Mouse (Mus musculus) hematopoietic stem cell, adult 5-6 weeks (primary cell): ENCODE data around the gene Rps6kl1. TPM values are rescaled to one million over a fixed set of nuclear protein-coding genes. Genes with fewer than 3 reads are reported as not detected.
"Not testable (repeated sequence)": the region's sequence is repeated elsewhere in the genome, so short reads cannot be mapped to it uniquely, and the experiment has no call there.

ENCODE experiments used
- ATAC-seq, 2 experiments: fragments of 125-278 bp in 1 of 2; replicated peaks in 1 of 2; 2 replicates each; pipeline ENCODE4 v1.8.0; 2016 to 2017; ENCODE audit warnings: inconsistent platforms in 2 of 2, mild to moderate bottlenecking in 2 of 2, moderate number of reproducible peaks in 2 of 2, low read depth in 1 of 2, moderate TSS enrichment in 1 of 2; ENCODE audit not compliant: low FRiP score in 2 of 2, poor library complexity in 2 of 2, severe bottlenecking in 2 of 2, insufficient read depth in 1 of 2, low TSS enrichment in 1 of 2
- total RNA-seq: library from RNA; stranded (forward); fragments of 172-1452, 232-1000 nt; gene quantifications from 2 replicates; pipeline ENCODE4 v1.2.3, GENCODE M21; 2017

The Rps6kl1 gene
- total RNA-seq, 1 experiment from 2014 or later = not detected

DNA sequence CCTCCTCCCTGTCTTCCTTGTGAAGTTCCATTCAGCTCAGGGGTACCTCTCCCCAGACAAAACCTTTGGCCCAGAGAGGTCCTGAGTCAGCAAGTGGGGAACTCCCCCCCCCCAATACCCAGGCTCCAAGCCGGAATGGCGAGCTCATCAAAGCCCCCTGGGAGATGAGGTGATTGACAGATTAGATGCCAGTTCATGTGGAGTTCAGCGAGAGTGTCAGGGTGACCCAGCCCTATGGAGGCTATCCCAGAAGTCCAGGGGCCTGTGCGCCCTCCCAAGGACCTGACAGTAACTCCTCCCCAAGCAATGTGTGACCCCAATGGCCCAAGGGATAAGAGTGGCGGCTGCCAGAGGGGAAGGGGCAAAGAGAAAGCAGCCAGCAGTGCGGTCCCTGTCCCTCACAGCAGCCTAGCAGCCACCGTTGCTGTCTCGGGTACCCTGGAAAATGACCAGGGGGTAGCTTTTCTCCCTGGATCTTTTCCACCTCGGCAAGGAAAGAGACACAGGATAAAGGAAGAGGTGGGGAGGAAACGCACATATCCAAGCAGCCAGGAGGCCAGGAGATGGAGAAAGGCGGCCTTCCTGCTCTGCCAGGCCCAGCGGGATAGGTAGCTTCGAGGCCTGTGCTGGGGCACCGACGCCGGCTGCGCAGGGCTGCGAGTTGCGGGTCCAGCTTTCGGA lies 603 bp downstream of the Rps6kl1 start:
- ATAC-seq = no peak; a peak in 1 of 4 replicates

DNA sequence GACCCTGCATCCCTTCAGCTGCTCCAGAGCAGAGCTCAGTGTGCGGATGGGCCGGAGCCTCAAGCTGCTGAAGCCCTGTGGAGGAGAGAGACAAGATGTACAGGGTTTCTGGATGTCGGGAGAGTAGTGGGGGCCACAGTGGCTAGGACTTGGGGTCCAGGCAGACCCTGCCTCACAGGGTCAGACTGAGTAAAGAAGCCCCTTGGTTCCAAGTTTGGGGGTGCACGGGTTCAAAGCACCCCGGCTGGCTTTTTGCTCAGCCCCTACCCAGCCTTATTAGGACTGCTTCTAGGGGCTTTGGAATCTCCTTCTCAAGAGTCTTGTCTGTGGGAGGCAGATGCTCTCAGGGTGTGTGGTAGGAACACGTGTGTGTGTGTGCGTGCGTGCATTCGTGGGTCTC lies 4.2 kb downstream of the Rps6kl1 start:
- no peak for ATAC-seq

DNA sequence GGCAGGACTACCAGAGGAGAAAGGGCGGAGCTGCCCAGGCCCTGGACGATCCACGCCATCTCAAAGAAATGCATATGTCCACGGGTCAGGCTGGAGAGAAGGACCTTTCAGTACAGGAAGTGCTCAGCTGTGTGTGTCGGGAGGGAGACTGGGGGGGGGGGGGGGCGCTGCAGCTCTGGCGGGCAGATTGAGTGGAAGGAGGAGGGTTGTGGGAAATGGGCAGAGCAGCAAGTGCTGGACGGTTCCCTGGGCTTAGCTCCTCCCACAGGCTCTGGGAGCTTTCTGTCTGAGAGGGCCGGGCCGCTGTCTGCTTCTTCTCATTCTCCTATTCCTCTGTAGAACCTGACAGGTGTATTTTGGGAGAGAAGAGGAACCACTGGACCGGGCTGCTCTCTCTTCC lies 4.7 kb downstream of the Rps6kl1 start:
- ATAC-seq = peak in 1 of 2 experiments; percentile 46; a peak in 2 of 4 replicates

DNA sequence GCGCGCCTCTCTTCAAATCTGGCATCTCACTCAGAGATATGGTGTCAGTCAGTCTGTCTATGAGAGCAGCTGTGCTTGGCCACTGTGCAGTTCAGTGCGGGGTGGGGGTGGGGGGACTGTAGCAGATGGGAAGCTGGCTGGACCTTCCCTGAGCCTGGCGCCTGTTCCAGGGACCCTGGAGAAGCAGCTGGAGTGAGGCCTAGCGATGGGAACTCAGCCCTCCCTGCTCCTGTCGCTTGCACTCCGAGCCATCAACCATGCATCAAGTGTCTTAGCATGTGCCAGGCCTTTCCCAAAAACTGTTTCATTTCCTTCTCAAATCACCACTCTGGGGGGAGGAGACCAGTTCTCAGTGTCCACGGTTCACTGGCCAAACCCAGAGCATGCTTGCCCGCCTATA lies 5.4 kb downstream of the Rps6kl1 start:
- ATAC-seq = no peak

DNA sequence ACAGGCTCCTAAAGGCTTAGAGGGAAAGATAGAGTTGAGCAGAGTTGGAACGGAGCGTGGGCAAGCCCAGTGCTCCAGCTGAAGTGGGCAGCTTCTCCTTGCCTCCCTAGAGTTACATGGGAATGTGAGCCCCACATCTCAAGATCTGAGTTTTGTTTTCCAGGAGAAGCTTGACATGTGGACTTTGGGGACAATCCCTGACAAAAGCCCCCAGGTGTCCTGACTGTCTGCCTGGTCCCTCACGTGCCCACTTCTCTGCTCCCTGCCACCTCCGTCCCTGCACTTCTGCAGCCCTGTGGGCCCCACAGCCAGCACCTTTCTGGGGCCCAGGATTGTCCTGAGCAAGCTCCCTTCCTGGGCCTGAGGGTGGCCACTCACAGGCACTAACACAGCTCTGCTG lies 6.2 kb downstream of the Rps6kl1 start:
- ATAC-seq = no peak

DNA sequence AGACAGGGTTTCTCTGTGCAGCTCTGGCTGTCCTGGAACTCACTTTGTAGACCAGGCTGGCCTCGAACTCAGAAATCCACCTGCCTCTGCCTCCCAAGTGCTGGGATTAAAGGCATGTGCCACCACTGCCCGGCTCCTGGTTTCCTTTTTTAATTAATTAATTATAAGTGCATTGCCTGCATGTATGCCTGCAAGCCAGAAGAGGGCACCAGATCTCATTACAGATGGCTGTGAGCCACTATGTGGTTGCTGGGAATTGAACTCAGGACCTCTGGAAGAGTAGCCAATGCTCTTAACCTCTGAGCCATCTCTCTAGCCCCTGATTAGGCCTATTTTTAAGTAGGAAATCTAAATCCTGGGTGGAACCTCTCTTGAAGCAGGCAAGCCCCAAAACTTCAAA lies 6.8 kb downstream of the Rps6kl1 start:
- ATAC-seq = not testable (repeated sequence)

DNA sequence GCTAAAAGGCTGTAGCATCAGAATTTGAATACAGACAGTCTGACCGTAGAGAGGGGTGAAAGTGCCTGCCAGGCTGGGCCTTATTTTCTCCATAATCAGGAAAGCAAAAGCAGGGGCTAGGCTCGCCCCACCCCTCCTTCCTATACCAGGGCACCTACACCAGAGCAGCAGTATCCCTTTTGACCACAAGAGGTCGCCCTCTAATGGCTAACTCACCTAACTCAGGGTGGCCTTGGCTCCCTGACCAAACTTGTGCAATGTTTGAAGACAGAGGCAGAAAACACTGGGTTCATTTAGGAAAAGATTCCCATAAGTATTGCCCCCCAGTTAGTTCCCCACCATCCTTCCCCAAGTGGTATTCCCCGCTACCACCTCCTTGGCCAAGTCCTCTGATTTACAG lies 8.3 kb downstream of the Rps6kl1 start:
- ATAC-seq = peak; percentile 73 to 80

DNA sequence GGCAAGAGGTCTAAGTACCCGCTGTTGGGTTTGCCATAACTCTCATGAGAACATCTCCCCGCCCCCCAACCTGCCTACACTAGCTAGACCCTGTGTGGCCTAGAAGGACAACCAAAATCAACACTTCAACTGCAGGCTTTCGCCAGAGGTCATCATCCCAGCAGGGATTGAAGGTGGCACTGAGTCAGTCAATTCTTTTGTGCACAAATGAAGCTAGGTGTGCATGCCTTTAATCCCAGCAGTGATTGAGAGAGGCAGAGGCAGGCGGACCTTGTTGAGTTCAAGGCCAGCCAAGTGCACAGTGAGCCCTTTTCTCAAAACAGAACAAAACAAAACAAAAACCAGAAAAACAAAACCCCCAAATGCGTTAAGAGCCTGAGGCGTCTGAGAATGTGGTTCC lies 10.0 kb downstream of the Rps6kl1 start:
- no peak for ATAC-seq

DNA sequence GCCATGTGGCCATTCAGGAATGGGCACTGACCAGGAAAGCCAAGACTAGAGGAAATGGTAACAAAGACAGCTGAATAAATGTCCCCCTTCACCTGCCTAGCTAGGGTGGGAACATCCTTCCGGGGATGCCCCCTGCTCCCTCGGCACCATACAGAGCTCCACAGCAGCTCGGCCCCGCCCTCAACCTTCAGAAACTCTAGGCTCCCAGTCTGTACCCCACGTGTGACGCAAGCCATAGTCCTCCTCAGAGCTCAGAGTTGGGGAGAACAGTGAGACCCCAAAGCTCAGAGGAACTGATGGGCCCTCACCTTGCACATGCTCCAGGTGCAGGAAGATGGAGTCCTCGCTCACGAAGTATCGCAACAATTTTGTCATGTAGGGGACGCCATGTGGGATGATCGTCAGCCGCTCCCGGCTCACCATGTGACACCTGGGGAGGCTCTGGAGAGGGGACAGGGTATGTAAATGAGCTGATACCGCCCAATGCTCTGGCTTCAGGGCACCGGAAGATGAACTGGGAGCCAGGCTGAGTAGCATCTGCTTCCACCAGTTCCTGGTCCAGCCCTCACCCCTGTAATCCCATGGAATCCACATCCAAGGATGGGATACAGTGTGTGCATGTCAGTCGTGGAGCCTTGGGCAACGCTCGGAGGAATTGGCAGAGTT lies 10.9 kb downstream of the Rps6kl1 start:
- no peak for ATAC-seq

DNA sequence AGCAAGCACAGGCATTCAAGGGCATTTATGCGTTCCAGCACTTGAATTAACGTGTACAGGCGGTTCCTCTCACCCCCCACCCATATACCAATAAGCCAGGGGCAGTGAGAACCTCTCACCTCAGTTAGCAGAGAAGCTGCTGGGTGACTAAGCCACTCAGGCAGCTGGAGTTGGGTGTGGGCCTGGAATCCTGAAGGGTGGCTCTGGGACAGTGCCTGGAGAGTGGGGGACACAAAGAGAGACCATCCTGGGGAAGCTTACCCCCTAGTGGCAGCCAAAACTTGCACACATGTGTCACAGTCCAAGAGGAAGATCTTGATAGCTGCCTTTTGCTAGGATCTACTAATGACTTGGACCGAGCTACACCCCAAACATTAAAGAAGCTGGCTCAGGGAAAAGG lies 14.4 kb downstream of the Rps6kl1 start:
- no peak for ATAC-seq

DNA sequence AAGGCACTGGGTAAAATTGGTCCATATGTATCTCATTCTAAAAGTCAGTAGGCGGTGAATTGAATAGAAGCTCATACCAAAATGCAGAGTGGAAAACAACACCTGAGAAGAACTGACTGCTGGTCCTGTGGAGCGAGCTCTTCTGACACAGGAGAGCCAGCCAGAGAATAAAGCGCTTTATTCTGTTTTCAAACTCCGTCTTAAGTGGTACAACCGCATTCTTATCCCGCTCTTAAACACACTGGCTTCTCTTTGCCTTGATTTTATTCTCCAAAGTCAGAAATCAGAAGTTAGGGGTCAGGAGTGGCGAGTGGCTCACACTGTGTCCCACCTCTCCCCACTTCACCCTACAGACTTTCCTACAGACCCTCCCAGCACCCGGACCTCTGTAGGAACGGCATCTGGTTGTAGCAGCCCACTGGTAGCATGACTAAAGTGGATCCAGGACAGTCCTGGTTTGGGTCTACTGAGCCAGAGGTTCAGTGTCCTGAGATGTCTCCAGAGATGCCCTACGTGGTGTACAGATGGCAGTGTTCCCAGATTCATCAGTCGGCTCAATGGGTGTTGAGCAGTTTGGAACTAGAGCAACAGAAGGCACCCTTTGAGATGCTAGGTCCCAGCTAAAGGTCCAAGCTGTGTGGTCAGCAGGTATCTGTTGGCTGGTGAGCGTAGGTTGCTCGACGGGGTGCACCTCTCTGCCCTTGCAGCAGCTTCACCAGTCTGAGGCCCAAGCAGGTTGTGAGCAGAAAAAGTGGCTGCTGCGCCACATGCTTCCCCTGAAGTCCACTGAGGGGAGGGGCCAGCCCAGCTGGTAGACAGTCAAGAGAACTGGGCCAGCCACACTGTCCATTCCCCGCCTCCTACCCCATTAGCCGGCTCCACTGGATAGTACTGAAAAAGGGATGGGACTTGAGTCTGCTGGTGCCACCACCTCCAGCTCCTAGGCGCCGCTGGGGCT lies 15.3 kb downstream of the Rps6kl1 start:
- ATAC-seq = no peak

GRCm38 (mm10) chr12:85134043-85134794 lies 16.8 kb downstream of the Rps6kl1 start:
- no peak for ATAC-seq

DNA sequence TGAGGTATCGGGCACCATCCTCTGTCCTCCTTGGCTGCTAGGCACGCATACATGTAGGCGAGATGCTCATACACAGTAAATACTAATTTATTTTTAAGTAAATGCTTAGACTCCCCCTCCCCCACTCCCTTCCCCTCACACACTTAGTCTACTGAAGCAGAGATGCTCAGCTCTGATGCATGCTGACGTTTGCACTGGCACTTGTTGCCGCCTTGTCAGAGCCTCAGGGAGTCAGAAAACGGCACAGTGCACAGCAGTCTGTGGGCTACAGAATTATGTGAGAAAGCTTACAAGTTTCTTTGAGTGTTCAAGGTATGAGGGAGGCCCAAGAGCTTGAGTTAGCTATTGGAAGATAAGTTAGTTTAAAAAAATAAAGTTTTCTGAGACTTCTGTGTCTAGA lies 19.7 kb downstream of the Rps6kl1 start:
- no peak for ATAC-seq

- ATAC-seq = peak; percentile 37 to 53; a peak in 2 of 4 replicates
Observed at GRCm38 (mm10) chr12:85129426-85129978, 21.6 kb downstream of the Rps6kl1 start.

- ATAC-seq = no peak
Observed at GRCm38 (mm10) chr12:85126986-85127603, 24.0 kb downstream of the Rps6kl1 start.

GRCm38 (mm10) chr12:85124751-85125150 lies 26.3 kb downstream of the Rps6kl1 start:
- no peak for ATAC-seq

GRCm38 (mm10) chr12:85123645-85124044 lies 27.4 kb downstream of the Rps6kl1 start:
- no peak for ATAC-seq
